Mouse (Mus musculus): ENCODE data around the gene Hist1h2bh.
A peak's percentile ranks its signal among the peaks of the same experiment; 100 is the strongest.

GRCm38 (mm10) chr13:23506351-23506750 lies 36.8 kb downstream of the Hist1h2bh start:
- TF ChIP-seq CEBPB (IDR thresholded peaks at IDR 0.05; ENCODE audit: low read depth) (peak; percentile 7), CTCF (IDR thresholded peaks at IDR 0.05; ENCODE audit: control insufficient read depth, insufficient read depth, insufficient read length) (no peak), MAX (IDR thresholded peaks at IDR 0.05) (no peak), MYOD1 (IDR thresholded peaks at IDR 0.05; ENCODE audit: control insufficient read depth, insufficient read length, low read depth) (no peak), USF1 (IDR thresholded peaks at IDR 0.05; ENCODE audit: low read depth) (no peak), MYOG (IDR thresholded peaks at IDR 0.05; ENCODE audit: control insufficient read depth, extremely low read depth, insufficient read length) (no peak)

All from C2C12 (cell line).